Mouse (Mus musculus): ENCODE measurements around the gene Scd1. TPM values are rescaled to one million over a fixed set of nuclear protein-coding genes. Genes with fewer than 3 reads are reported as not detected.
A peak's percentile ranks its signal among the peaks of the same experiment; 100 is the strongest.

The Scd1 gene
- total RNA-seq, 2 experiments from 2014 or later, result 25.8 to 78.5 TPM

GRCm38 (mm10) chr19:44400484-44401197 is 7.0 kb downstream of the Scd1 start:
- intact Hi-C loops (cut with DNase I), result no loop called here
- DNase-seq, result no peak

GRCm38 (mm10) chr19:44400076-44400475 is 7.6 kb downstream of the Scd1 start:
- intact Hi-C loops (cut with DNase I), result no loop called here
- DNase-seq, result no peak

GRCm38 (mm10) chr19:44396742-44397141 is 10.9 kb downstream of the Scd1 start:
- intact Hi-C loops (cut with DNase I), result no loop called here
- DNase-seq, result no peak

- DNase-seq, result no peak
- intact Hi-C loops (cut with DNase I), result no loop called here
These were observed 12.7 kb downstream of the Scd1 start for GRCm38 (mm10) chr19:44394972-44395371.

- peak in 1 of 2 experiments; percentile 19 for DNase-seq
- intact Hi-C loops (cut with DNase I), result no loop called here
These were observed 13.7 kb downstream of the Scd1 start for GRCm38 (mm10) chr19:44393962-44394422.

GRCm38 (mm10) chr19:44392339-44393009 is 15.2 kb downstream of the Scd1 start:
- no peak for DNase-seq
- intact Hi-C loops (cut with DNase I), result no loop called here

GRCm38 (mm10) chr19:44391856-44392255 is 15.8 kb downstream of the Scd1 start:
- intact Hi-C loops (cut with DNase I), result no loop called here
- no peak for DNase-seq

- intact Hi-C loops (cut with DNase I), result loop anchor here (2.0 kb wide), 1 partner anchor 19 kb away; no protein-coding TSS in a partner anchor
- peak in 1 of 2 experiments; percentile 18 for DNase-seq
These were observed 18.2 kb downstream of the Scd1 start for GRCm38 (mm10) chr19:44389507-44389906.

- intact Hi-C loops (cut with DNase I), result loop anchor here (2.0 kb wide), 1 partner anchor 20 kb away; no protein-coding TSS in a partner anchor
- peak; percentile 92 to 94 for DNase-seq
These were observed 18.9 kb downstream of the Scd1 start for GRCm38 (mm10) chr19:44388475-44389428.

GRCm38 (mm10) chr19:44387746-44388474 is 19.8 kb downstream of the Scd1 start:
- intact Hi-C loops (cut with DNase I), result loop anchor here (2.0 kb wide), 1 partner anchor 21 kb away; no protein-coding TSS in a partner anchor
- peak in 1 of 2 experiments; percentile 20 for DNase-seq

GRCm38 (mm10) chr19:44387089-44387671 is 20.5 kb downstream of the Scd1 start:
- intact Hi-C loops (cut with DNase I), result no loop called here
- DNase-seq, result no peak

- intact Hi-C loops (cut with DNase I), result no loop called here
- DNase-seq, result no peak
These were observed 21.7 kb downstream of the Scd1 start for GRCm38 (mm10) chr19:44385887-44386498.

- no peak for DNase-seq
- intact Hi-C loops (cut with DNase I), result no loop called here
These were observed 24.9 kb downstream of the Scd1 start for GRCm38 (mm10) chr19:44382682-44383321.

GRCm38 (mm10) chr19:44380065-44380464 is 27.6 kb downstream of the Scd1 start:
- intact Hi-C loops (cut with DNase I), result no loop called here

GRCm38 (mm10) chr19:44379090-44379489 is 28.6 kb downstream of the Scd1 start:
- intact Hi-C loops (cut with DNase I), result no loop called here
- no peak for DNase-seq

More at GRCm38 (mm10) chr19:44380065-44380464, 27.6 kb downstream of the Scd1 start:
- no peak for DNase-seq

- no peak for DNase-seq
- intact Hi-C loops (cut with DNase I), result no loop called here
These were observed 29.9 kb downstream of the Scd1 start for GRCm38 (mm10) chr19:44377629-44378375.

- intact Hi-C loops (cut with DNase I), result no loop called here
- no peak for DNase-seq
These were observed 31.1 kb downstream of the Scd1 start for GRCm38 (mm10) chr19:44376511-44376951.

- peak; percentile 81 to 82 for DNase-seq
- intact Hi-C loops (cut with DNase I), result loop anchor here (1.0 to 2.0 kb wide), 3 partner anchors 46 to 171 kb away; no protein-coding TSS in a partner anchor
These were observed 34.7 kb downstream of the Scd1 start for GRCm38 (mm10) chr19:44372969-44373368.
